Mouse (Mus musculus) heart, postnatal 0 days (tissue): ENCODE measurements around the gene Rpp14.

Experiments
- CTCF ChIP-seq: IDR thresholded peaks from 2 replicates; pipeline ENCODE4 v1.5.1; 2016; ENCODE audit warnings: antibody characterized with exemption, control low read depth, low read depth
- EP300 ChIP-seq: IDR thresholded peaks from 2 replicates; pipeline ENCODE4 v1.6.1; 2016; ENCODE audit warnings: antibody characterized with exemption, low read depth

GRCm38 (mm10) chr14:8052661-8053060, 27.5 kb upstream of the Rpp14 start:
- TF ChIP-seq CTCF (no peak), EP300 (no peak)
